Mouse (Mus musculus) urinary bladder, postnatal 36 days (tissue): ENCODE measurements around the gene S1pr5.
"Not testable (repeated sequence)": the region's sequence is repeated elsewhere in the genome, so short reads cannot be mapped to it uniquely, and the experiment has no call there.

Experiments used
- DNase-seq, 2 experiments: peaks; one replicate each; pipeline ENCODE4 v3.0.0; 2022; ENCODE audit warnings: low spot score in 2 of 2, mixed read lengths in 1 of 2

Gene S1pr5

DNA sequence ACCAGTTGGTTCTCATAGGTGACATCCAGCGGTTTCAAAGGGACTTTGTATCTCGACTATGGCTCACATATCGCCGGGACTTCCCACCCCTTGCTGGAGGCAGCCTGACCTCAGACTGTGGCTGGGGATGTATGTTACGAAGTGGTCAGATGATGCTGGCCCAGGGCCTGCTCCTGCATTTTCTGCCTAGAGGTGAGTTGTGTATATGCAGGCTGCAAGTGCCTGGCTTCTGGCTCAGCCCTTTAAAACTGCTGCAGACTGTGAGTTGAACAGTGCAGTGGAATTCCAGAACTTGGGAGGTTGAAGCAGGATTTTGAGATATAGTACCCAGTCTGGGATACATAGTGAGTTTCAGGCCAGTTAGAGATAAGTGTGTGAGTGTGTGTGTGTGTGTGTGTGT lies 18.6 kb upstream of the S1pr5 start:
- no peak for DNase-seq

DNA sequence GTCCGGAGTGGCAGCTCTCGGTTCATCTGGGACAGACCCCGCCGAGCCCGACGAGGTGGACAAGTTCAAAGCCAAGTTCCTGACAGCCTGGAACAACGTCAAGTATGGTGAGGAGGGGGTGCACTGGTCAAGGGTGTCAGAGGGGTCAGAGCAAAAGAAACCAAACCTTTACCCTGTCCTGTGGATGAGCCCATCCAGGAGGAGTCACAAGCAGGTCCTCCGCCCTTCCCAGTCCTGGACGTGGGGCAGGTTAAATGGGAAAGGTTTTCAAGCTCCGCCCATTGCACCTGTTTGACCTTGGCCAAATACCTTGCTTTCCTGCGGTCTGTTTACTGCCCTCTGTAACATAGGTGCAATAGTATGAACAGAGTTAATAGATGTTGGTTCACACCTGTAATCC lies 17.4 kb upstream of the S1pr5 start:
- DNase-seq: no peak

DNA sequence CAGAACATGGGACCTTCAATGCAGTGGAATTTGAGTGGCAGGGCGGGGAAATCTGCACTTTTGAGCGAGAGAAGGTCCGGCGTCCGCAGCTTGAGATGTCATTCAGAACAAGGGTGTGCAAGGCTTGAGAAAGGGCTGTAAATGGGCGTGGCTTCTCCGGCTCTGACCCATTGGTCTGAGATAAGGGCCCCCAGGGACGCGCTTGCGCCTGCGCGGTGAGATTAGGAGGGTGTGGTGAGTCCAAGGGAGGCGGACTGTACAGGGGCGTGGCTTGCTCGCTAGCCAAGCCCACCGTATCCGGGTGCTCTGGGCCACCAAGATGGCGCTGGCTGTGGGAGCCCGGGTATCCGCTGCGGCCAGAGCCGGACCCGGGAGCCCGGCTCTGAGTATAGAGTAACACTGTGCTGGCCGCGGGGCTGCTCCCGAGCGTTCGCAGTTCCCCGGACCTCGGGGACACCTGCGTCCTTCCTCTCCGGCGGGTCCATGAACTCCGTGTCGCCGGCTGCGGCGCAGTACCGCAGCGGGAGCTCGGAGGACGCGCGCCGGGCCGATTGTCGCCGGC lies 16.8 kb upstream of the S1pr5 start, which contains the start of gene Atg4d:
Atg4d (plus strand) TSS at position 294 of the 562 bp plus-strand sequence.
- DNase-seq: peak; percentile 95 to 99

DNA sequence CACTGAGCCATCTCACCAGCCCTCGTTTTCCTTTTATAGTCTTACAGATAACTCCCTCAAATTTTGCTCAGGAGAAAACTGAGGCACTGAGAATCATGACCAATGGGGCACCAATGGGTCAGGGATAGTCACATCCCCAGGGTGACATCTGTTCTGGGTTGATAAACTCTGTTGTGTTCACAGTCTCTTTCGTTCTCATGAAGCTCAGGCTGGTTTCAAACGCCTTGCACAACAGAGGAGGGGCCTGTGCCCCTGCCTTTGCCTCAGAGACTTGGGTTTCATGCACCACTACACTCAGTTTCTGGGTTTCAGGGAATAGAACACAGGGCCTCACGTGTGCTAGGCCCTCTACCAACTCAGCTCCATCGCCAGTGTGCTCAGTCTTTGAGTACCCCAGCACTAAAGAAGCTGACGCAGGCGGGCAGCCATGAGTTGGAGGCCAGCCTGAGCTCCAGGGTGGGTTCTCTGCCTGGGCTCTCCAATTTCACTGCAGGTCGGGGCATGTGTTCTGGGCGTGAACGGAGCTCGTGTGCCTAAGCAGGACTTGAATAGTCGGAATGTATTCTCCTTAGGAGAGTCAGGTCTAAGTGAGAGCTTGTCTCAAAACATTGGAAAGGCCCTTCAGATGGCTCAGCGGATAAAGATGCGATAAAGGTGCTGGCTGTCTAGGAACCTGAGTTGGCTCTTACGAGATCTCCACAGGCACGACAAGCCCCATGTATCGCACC lies 16.2 kb upstream of the S1pr5 start:
- DNase-seq: peak; percentile 50 to 57

DNA sequence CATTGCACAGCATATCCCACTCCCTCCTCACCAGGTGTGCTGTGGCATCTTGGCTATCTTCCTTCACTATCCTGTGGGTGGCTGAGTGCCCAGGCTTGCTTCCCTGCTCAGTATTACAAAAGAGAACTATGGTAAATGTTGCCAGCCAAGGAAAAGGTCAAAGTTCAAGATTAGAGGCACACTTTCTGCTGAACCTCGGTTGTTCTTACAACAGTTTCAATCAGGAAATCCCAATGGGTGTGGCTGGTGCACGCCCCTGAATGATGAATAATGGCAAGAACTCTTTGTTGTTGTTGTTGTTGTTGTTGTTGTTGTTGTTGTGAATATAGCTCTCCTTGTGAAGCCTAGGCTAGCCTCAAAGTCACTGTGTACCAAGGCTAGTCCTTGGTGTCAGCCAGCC lies 13.6 kb upstream of the S1pr5 start:
- DNase-seq: no peak

DNA sequence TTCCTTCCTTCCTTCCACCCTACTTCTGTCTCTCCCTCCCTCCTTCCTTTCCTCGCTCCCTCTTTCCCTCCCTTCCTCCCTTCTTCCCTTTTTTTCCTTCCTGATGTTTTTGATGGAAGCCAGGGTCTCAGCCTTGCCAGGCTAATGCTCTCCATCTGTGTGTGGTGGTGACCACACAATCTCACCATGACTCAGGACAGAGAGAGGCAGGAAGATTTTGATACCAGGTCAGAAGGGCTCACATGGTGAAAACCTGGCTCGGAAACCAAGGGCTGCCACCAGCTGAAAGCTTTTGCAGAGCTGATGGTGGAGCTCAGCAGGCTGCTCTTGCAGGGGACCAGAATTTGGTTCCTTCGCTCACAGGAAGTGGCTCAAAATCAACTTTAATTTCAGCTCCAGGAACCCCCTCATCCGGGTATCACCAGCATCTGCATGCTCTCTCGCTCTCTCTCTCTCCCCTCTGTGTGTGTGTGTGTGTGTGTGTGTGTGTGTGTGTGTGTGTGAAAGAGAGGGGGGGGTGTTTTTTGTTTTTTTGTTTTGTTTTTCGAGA lies 12.3 kb upstream of the S1pr5 start:
- no peak for DNase-seq

DNA sequence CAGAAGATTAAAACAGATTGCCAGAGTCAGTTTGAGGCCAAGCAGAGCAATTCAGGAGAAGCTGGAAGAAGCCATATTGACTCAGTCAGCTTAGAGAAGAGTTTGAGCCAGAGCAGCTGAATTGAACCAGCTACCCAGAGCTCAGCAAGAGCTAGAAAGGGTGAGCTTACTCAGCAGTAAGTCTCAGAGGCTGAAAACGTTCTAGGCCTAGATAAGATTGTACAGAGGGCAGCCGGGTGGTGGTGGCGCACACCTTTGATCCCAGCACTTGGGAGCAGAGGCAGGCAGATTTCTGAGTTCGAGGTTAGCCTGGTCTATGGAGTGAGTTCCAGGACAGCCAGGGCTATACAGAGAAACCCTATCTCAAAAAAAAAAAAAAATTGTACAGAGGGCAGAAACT lies 8.1 kb upstream of the S1pr5 start:
- DNase-seq: not testable (repeated sequence)

DNA sequence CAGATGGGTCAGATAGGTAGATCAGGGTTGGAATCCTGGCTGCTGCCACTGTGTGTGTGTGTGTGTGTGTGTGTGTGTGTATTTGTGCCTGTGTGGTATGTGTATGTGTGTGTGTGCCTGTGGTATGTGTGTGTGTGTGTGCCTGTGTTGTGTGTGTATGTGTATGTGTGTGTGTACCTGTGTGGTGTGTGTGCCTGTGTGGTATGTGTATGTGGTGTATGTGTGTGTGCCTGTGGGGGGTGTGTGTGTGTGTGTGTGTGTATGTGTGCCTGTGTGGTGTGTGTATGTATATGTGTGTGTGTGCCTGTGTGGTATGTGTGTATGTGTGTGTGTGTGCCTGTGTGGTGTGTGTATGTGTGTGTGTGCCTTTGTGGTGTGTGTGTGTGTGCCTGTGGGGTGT lies 6.4 kb upstream of the S1pr5 start:
- no peak for DNase-seq

DNA sequence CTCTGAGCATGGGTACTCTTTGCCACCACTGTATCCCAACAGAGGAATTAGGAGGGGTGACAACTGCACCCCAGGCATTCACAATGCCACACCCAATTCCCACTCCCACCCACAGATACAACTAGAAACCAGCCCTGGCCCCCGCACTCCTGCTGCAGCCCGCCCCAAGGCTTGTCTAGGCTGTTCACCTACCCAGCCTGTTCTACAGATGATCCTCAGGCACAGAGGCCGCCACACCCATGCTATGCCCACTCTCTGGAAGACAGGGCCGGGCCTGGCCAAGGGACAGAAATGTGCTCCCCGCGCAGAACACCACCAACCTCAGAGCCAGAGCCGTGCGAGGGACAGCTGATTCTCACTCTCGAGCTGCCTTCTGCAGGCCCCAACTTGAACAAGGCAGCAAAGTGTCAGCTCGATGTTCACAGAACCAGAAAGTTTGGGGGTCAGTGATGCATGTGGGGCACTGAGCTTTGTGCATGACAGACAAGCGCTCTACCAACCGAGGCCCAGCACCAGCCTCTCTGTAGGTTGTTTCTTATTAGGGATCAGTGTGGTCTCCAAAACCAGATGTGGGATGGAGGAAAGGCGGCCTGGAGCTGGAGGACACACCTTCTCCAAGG lies 3.0 kb upstream of the S1pr5 start:
- no peak for DNase-seq

DNA sequence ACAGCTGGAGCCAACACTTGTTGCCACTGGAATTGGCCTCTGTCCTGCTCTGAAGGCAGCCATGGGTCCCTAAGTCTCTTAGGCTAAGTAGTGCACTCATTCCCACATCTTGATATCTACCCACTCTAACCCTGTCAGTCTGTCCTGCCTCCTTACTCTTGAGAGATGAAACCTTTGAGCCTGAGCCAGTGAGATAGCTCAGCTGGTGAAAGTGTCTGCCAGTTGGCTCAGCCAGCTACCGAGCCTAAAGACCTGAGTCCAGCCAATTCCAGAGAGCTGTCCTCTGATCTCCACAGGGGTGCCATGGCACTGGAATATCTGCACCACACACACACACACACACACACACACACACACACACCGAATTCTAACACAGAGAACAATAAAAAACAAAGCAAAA lies 2.3 kb upstream of the S1pr5 start:
- no peak for DNase-seq

DNA sequence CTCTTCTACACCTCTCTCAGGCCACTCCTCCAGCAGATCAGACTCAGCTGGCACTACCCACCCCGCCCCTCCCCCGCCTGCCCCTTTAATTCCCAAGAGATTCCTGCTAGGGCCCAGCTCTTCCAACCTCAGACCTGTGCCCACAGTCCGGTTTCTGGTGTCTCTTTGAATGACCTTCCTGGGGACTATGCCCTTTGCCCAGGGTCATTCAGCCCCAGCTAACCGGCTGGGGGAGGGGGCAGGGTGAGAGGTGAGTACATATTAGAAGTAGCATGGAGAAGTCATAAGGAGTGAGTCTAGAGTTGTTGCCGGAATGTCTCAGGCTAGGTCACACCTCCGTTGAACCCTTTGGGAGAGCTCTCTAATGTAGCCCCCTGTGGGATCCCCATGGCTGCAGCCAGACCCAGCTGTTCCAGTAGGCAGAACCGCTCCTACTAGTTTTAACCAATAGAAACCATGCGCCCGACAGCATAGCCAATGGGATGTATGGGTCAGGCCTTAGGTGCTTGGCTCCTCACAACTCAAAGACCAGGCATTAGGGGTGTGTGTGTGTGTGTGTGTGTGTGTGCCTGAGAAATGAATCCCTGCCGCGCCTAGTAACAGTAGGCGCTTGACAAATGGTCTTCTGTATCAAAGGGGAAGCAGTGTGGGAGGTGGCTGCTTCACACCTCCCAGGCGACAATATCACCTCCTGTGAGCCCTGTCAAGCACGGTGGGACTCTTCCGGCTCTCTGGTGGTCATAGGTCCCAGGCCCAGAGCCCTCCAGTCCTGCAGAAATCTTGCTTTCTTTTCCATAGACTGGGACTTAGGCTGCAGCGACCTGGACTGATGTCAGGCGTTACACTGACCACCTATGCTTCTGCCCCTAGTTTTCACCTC lies 1.6 kb upstream of the S1pr5 start:
- DNase-seq: no peak

DNA sequence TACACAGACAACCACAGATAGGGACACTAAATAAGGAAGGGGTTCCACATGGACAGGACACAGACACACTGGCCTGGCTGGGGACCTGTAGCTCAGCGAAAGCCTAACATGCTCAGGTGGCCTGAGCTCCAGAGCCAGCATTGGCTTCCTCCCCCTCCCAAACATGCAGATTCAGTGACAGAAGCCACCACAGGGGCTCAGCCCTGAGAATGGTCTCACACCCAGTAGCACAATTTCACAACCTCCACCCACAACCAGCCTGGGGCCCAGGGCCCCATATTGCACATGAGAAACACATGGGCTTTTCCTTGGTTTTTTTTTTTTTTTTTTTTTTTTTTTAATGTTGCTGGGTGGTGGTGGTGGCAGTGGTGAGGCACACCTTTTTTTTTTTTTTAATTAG lies 1.9 kb downstream of the S1pr5 start:
- no peak for DNase-seq

DNA sequence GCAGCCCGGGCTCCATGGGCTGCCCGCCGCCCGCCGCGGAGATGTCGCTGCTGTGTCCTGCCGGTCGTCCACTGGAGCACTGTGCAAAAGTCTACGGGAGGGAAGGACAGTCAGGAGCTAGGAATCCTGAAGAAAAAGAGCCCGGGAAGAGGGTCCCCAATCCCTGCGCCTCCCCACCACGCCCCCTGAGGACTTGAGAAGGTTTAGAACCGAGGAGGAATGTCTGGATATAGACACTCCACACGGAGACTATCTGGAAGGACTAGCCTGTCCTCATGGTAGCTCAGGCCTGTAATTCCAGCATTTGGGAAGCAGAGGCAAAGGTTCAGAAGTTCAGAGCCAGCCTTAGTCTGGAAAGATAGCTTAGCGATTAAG lies 3.1 kb downstream of the S1pr5 start:
- DNase-seq: no peak

DNA sequence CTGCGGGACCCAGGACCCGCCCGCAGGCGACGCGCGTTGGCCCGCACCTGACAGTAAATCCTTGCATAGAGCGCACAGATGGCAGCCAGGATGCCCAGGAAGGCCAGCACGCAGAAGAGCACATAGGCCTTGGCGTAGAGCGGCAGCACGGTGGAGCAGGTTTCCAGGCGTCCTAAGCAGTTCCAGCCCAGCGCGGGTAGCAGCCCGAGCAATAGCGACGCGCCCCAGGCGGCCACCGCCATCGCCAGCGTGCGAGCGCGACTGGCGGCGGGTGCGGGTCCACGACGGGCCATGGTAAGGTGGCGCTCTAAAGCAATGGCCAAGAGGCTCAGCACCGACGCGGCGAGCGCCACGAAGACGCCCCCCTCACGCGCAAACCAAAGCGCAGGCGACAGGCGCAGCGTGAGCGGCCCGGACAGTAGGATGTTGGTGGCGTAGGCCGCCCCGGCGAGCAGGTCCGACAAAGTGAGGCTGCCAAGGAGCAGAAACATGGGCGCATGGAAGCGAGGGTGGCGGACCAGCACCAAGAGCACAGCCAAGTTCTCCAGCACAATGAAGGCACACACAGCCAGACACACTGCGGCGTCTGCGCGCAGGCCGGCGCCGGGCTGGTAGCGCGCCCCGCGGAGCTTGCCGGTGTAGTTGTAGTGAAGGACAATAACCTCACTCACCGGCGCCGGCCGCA lies 3.7 kb downstream of the S1pr5 start:
- no peak for DNase-seq

DNA sequence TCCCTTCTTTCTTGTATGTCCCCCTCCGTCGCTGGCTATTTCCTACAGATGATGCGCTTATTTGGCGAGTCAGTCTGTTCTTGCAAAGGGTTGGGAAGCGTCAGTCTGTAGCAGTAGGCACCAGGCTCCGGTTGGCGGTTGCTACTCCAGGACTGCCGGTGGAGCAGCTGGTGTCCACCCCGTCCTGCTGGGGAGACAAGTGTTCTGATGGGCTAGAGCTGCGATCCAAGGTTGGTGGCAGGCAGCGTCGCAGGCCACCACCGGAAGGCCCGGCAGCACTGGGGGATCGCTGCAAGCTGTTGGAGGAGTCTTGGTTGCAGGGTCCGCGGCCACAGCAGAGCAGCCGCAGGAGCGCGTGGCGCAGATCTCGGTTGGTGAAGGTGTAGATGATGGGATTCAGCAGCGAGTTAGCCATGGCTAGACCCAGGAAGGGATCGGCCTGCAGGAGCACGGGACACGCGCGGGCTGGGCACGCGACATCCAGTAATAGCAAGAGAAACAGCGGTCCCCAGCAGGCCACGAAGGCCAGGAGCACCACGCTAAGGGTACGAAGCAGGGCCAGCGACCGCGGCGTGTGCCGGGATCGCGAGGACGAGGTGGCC lies 4.3 kb downstream of the S1pr5 start:
- DNase-seq: no peak

DNA sequence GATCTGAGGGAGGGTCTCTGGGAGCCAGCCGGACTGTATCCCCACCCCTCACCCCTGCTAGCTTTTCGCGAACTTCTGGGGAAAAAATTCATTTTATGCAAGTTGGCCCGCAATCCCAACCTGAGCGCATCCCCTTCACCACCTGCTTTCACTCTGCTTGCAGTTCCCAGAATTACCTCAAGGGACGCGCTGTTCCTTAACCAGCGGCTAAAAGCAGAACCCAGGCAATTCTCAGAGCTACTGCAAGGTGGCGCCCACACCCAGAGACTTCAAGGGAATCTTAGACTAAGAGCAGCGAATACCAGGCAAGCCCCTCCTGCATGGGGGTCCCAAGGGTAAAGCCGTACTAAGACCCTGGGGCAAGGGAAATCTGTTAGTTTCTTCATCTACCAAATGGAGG lies 6.9 kb downstream of the S1pr5 start:
- DNase-seq: peak; percentile 56 to 77

DNA sequence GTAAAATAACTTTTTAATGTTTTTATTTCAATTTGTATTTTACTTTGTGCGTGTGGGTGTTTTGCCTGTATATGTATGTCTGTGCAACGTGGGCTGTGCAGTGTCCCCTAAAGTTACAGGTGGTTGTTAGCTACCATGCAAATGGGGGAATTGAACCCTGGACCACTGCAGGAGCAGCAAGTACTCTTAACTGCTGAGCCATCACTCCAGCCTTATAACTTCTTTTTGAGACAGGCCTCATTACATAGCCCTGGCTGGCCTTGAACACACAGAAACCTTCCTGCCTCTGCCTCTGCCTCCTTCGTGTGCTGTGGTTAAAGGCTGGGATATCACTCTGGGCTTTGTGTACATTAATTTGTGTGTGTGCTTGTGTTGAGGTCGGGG lies 8.8 kb downstream of the S1pr5 start:
- DNase-seq: no peak

DNA sequence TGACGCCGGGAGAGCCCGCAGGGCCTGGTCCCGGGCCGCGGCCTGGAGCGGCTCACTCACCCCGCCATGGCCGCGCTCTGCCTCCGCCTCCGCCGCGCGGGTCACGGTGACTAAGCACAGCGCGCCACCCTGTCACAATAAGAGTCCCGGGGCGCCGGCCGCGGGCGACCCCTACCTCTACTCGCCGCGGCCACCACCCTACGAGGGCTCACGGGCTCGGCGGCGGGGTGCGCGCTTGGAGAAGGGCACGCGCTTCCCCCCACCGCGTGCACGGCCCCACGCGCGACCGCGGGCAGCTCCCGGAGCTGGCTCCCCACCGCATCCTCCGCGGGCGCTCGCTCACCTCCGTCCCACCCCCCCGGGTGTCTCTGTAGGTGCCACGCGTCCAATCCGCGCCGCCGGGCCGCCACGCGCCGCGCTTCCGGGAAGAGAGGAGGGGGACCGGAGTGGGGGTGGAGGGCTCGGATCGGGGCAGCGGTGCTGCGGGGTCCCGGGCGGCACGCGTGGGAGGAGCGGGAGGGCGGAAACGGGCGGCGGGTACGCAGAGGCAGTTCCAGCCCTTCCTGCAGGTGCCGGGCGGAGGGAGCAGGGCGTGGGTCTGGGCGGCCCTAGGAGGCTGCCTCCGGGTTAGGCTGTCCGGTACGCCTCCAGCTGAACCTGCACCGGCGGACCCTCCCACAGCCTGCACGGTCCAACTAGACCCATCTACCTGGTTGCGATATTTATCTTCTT lies 9.3 kb downstream of the S1pr5 start, which contains the start of gene Keap1:
Keap1 (minus strand) TSS at position 629 of the 732 bp plus-strand sequence.
- peak; percentile 81 to 83 for DNase-seq

DNA sequence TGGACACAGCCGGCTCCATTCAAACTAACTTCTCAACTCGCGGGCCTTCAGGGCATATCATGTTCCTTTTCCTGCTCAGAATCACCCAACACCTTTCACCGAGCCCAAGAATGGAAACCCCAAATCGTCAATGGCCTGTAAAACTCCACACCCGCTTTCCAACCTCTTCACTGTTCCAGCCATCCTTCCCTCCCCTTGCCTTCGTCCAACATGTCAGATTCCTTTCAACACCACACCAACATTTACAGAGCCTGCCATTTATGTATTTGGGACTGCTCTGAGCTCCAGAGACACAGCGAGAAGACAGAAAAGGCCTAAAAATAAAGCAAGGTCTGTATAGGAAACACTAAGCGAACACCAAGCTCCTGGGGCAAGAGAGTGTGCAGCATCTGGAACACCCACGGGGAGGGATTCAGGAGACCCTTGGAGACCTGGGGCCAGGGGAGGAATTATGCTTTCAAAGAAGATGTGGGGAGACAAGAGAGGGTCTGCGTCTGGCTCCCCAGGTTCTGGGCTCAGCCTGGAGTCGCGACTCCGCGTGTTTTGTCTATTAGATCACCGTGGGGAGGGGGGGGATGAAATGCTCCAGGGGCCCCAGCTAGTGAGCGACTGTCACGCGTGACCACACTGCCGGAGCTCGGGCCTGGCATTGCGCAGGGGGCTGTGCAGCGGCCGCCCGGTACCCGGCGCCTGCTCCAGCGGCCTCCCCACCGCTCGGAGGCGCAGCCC lies 10.1 kb downstream of the S1pr5 start:
- DNase-seq: no peak
